Mouse (Mus musculus): ENCODE data around the gene Arhgef10l. TPM values are rescaled to one million over a fixed set of nuclear protein-coding genes. Genes with fewer than 3 reads are reported as not detected.

Gene Arhgef10l
- polyA plus RNA-seq, 1 experiment, result 85.4 TPM

- TF ChIP-seq CTCF (IDR thresholded peaks at IDR 0.05; ENCODE audit: low read depth, low read length), result no peak
- TF ChIP-seq POLR2A (IDR thresholded peaks at IDR 0.05; ENCODE audit: borderline replicate concordance, low read depth, low read length), result no peak
- peaks cover 25% of the 10 kb centered on the region for H3K4me1 ChIP-seq (ENCODE audit: control insufficient read depth, insufficient read depth, low read length)
These were observed 17.8 kb upstream of the Arhgef10l start for GRCm38 (mm10) chr4:140683608-140684007.

GRCm38 (mm10) chr4:140680731-140681397 is 15.1 kb upstream of the Arhgef10l start:
- H3K4me1 ChIP-seq (ENCODE audit: control insufficient read depth, insufficient read depth, low read length), result peaks cover 22% of the 10 kb centered on the region
- TF ChIP-seq CTCF (IDR thresholded peaks at IDR 0.05; ENCODE audit: low read depth, low read length), result no peak
- no peak for TF ChIP-seq POLR2A (IDR thresholded peaks at IDR 0.05; ENCODE audit: borderline replicate concordance, low read depth, low read length)
- no peak overlapping the region for H3K4me3 ChIP-seq (ENCODE audit: insufficient read depth, low read length)
- peak overlapping the region; percentile 25; the same call in 1 of the 2 replicates for H3K27ac ChIP-seq (ENCODE audit: insufficient read depth, low read depth, low read length)

More at GRCm38 (mm10) chr4:140683608-140684007, 17.8 kb upstream of the Arhgef10l start:
- peak overlapping the region; percentile 34 for H3K4me3 ChIP-seq (ENCODE audit: insufficient read depth, low read length)
- H3K27ac ChIP-seq (ENCODE audit: insufficient read depth, low read depth, low read length), result peak overlapping the region; percentile 95

GRCm38 (mm10) chr4:140679723-140680380 is 14.0 kb upstream of the Arhgef10l start:
- no peak overlapping the region for H3K27ac ChIP-seq (ENCODE audit: insufficient read depth, low read depth, low read length)
- peaks cover 13% of the 10 kb centered on the region for H3K4me1 ChIP-seq (ENCODE audit: control insufficient read depth, insufficient read depth, low read length)
- TF ChIP-seq POLR2A (IDR thresholded peaks at IDR 0.05; ENCODE audit: borderline replicate concordance, low read depth, low read length), result no peak
- TF ChIP-seq CTCF (IDR thresholded peaks at IDR 0.05; ENCODE audit: low read depth, low read length), result peak; percentile 59
- H3K4me3 ChIP-seq (ENCODE audit: insufficient read depth, low read length), result no peak overlapping the region

- Histone ChIP-seq H3K27ac (ENCODE audit: insufficient read depth, low read depth, low read length) (no peak overlapping the region), H3K4me3 (ENCODE audit: insufficient read depth, low read length) (no peak overlapping the region), H3K4me1 (ENCODE audit: control insufficient read depth, insufficient read depth, low read length) (peaks cover 11% of the 10 kb centered on the region)
- TF ChIP-seq POLR2A (IDR thresholded peaks at IDR 0.05; ENCODE audit: borderline replicate concordance, low read depth, low read length) (no peak), CTCF (IDR thresholded peaks at IDR 0.05; ENCODE audit: low read depth, low read length) (peak; percentile 66)
These were observed 13.2 kb upstream of the Arhgef10l start for GRCm38 (mm10) chr4:140679038-140679437.

- no peak overlapping the region for H3K4me3 ChIP-seq (ENCODE audit: insufficient read depth, low read length)
- peaks cover 7% of the 10 kb centered on the region for H3K4me1 ChIP-seq (ENCODE audit: control insufficient read depth, insufficient read depth, low read length)
- H3K27ac ChIP-seq (ENCODE audit: insufficient read depth, low read depth, low read length), result peak overlapping the region; percentile 24; the same call in 1 of the 2 replicates
- no peak for TF ChIP-seq POLR2A (IDR thresholded peaks at IDR 0.05; ENCODE audit: borderline replicate concordance, low read depth, low read length)
- peak; percentile 78 for TF ChIP-seq CTCF (IDR thresholded peaks at IDR 0.05; ENCODE audit: low read depth, low read length)
These were observed 8.6 kb upstream of the Arhgef10l start for GRCm38 (mm10) chr4:140674345-140674926.

GRCm38 (mm10) chr4:140673527-140674264 is 7.9 kb upstream of the Arhgef10l start:
- Histone ChIP-seq H3K4me1 (ENCODE audit: control insufficient read depth, insufficient read depth, low read length) (peaks cover 10% of the 10 kb centered on the region), H3K27ac (ENCODE audit: insufficient read depth, low read depth, low read length) (peak overlapping the region; percentile 24; the same call in 1 of the 2 replicates), H3K4me3 (ENCODE audit: insufficient read depth, low read length) (no peak overlapping the region)
- TF ChIP-seq POLR2A (IDR thresholded peaks at IDR 0.05; ENCODE audit: borderline replicate concordance, low read depth, low read length) (no peak), CTCF (IDR thresholded peaks at IDR 0.05; ENCODE audit: low read depth, low read length) (no peak)

- Histone ChIP-seq H3K4me1 (ENCODE audit: control insufficient read depth, insufficient read depth, low read length) (peaks cover 6% of the 10 kb centered on the region), H3K4me3 (ENCODE audit: insufficient read depth, low read length) (no peak overlapping the region), H3K27ac (ENCODE audit: insufficient read depth, low read depth, low read length) (no peak overlapping the region)
- TF ChIP-seq CTCF (IDR thresholded peaks at IDR 0.05; ENCODE audit: low read depth, low read length) (no peak), POLR2A (IDR thresholded peaks at IDR 0.05; ENCODE audit: borderline replicate concordance, low read depth, low read length) (no peak)
These were observed 2.0 kb upstream of the Arhgef10l start for GRCm38 (mm10) chr4:140667802-140668201.

GRCm38 (mm10) chr4:140665053-140665452 is 759 bp downstream of the Arhgef10l start:
- Histone ChIP-seq H3K4me1 (ENCODE audit: control insufficient read depth, insufficient read depth, low read length) (peaks cover 21% of the 10 kb centered on the region), H3K4me3 (ENCODE audit: insufficient read depth, low read length) (no peak overlapping the region), H3K27ac (ENCODE audit: insufficient read depth, low read depth, low read length) (no peak overlapping the region)
- TF ChIP-seq CTCF (IDR thresholded peaks at IDR 0.05; ENCODE audit: low read depth, low read length) (no peak), POLR2A (IDR thresholded peaks at IDR 0.05; ENCODE audit: borderline replicate concordance, low read depth, low read length) (no peak)

- Histone ChIP-seq H3K4me3 (ENCODE audit: insufficient read depth, low read length) (no peak overlapping the region), H3K27ac (ENCODE audit: insufficient read depth, low read depth, low read length) (no peak overlapping the region), H3K4me1 (ENCODE audit: control insufficient read depth, insufficient read depth, low read length) (peaks cover 19% of the 10 kb centered on the region)
- no peak for TF ChIP-seq POLR2A (IDR thresholded peaks at IDR 0.05; ENCODE audit: borderline replicate concordance, low read depth, low read length)
- no peak for TF ChIP-seq CTCF (IDR thresholded peaks at IDR 0.05; ENCODE audit: low read depth, low read length)
These were observed 2.8 kb downstream of the Arhgef10l start for GRCm38 (mm10) chr4:140662882-140663585.
